Mouse (Mus musculus) cerebellum, adult 2 months (tissue): ENCODE measurements at regions not wholly inside any gene's neighbourhood (a gene's known extent, or its start where the extent isn't known, plus 50 kb on each side); places are given as distances from the start of the nearest gene placed in this dataset.

Experiments used
- CTCF ChIP-seq: fragments of 200-500 bp; IDR thresholded peaks from 2 replicates; pipeline ENCODE4 v1.5.1; 2011; ENCODE audit warnings: low read depth, mild to moderate bottlenecking, control low read depth, low read length, moderate library complexity, borderline replicate concordance; ENCODE audit not compliant: insufficient read depth
- POLR2A ChIP-seq: fragments of 200-500 bp; IDR thresholded peaks from 2 replicates; pipeline ENCODE4 v1.6.1; 2011; ENCODE audit warnings: low read length, control low read depth, borderline replicate concordance; ENCODE audit not compliant: insufficient read depth

DNA sequence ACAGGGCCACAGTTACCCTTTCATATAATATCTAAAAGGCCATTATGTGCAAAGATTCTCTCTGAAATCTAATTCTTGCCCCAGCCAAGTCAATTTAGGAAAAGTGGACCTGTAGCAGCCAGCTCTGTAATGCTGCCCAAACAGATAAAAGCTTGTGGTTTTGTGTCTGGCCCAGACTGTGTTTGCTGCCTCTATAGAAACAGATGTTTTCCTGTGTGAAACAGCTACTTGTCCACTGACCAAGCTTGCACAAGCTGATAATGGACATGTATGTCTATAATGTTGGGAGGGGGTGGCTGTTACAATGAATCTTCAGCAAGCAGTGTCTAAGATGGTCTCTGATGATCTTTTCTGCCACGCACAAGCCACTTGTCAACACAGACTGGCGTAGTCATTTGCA lies 405.9 kb downstream of the Cntnap4 start:
- no peak for TF ChIP-seq CTCF
- TF ChIP-seq POLR2A = no peak
